Mouse (Mus musculus): Measurements from ENCODE around the gene Podnl1. TPM values are rescaled to one million over a fixed set of nuclear protein-coding genes. Genes with fewer than 3 reads are reported as not detected.
A peak's percentile ranks its signal among the peaks of the same experiment; 100 is the strongest.

Gene Podnl1
- total RNA-seq, 2 experiments from 2014 or later = not detected

DNA sequence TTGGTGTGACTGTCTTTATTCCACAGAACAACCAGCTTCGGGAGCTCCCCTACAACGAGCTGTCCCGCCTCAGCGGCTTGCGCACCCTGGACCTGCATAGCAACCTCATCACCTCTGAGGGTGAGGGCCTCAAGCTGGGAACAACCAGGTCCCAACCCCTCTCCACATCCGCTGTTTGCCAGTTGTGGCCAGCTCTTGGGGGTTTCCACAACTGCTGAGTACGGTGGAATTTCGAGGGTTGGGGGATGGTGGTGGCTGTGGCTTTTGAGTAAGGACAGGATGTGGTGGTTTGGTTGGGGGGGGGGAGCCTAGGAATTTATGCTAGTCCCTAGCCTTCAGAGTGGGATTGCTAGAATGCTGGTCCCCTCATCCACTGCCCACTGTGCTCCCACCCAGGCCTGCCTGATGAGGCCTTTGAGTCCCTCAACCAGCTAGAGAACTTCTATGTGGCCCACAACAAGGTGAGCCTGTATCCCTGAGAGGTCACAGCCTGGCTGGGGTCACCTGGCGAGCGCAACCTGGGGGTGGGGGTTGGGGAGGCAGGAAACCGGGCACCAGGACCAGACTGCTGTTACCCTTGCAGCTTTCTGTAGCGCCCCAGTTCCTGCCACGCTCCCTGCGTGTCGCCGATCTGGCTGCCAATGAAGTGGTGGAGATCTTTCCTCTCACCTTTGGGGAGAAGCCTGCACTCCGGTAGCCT is 1.6 kb downstream of the Podnl1 start:
- no peak for DNase-seq (ENCODE audit: low spot score)

DNA sequence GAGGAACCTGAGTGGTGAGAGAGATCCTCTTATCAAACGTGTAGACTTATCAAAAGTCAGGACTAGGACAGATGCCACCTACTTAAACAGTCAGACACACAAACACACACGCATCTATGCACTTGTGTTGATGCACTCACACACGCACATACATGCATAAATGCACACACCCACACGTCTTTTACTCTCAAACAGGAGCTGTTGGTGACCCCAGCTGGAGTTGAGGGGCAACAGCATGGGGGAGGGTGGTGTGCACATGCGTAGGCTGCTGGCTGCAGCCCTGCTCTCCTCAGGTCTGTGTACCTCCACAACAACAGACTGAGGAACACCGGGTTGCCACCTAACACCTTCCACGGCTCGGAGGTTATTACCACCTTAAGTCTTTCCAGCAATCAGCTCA is 2.5 kb downstream of the Podnl1 start:
- DNase-seq (ENCODE audit: low spot score) = no peak

DNA sequence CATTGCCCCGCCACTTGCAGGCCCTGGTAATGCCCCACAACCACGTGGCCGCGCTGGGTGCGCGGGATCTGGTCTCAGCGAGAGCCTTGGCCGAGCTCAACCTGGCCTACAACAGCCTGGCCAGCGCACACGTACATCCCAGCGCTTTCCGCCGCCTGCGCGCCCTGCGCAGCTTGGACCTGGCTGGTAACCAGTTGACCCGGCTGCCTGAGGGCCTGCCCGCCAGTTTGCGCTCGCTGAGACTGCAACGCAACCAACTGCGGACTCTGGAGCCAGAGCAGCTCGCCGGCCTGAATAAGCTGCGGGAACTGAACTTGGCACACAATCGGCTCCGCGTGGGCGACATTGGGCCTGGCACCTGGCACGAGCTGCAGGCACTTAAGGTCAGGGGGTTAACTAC is 5.0 kb downstream of the Podnl1 start:
- peak; percentile 10 for DNase-seq (ENCODE audit: low spot score)

DNA sequence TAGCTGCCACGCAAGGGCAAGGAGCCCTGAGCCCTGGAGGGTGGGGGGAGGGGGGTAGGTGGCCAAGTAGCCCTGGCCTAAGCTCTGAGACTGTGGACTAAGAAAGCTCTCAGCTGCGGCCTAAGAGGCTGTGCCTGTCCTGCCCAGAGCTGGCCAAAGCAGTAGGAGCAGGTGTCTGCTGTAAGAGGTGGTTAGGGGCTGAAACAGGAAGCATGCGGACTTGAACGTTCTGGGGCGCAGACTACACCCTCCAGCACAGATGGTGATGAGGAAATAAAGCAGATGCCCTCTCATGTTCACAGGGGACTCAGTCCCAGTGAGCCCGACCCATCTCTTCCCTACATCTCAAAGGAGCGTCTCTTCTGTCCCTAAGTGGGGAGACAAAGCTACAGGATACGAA is 6.4 kb downstream of the Podnl1 start:
- no peak for DNase-seq (ENCODE audit: low spot score)

DNA sequence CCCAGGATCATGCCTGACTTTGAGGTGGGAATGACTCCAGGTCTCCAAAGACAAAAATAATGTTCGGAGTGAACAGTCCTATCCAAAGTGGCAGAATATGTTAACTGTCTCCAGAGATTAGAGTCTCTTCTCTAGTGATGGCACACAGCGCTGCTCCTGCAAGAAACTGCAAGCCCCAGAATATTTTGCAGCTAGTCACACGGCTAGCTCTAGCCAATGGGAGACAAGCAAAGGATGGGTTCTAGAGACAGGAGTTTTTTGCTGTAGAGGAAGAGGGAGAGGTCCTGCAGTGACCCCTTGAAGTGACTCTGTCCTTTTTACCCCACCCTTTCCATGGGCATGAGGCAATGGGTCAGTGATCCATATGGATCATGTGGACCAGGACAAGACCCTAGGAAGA is 12.1 kb downstream of the Podnl1 start:
- no peak for DNase-seq (ENCODE audit: low spot score)

DNA sequence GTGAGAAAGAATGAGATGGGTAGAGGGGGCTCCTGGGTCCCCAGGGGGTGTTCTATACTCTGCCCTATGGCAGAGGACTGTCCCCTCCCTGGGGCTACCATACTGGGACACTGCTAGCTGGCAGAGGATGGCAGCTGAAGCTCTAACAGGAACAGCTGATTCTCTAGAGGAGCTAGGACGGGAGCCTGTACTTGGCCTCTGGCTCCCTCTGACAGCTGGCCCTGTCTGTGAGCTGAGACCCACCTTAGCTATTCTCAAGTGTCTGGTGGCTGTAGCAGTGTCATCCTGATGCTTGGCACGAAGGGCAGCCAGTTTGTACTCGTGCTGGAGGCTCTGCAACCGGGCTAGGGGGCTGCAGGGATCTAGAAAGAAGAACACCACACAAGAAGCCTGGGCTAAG is 15.0 kb downstream of the Podnl1 start:
- DNase-seq (ENCODE audit: low spot score) = no peak

DNA sequence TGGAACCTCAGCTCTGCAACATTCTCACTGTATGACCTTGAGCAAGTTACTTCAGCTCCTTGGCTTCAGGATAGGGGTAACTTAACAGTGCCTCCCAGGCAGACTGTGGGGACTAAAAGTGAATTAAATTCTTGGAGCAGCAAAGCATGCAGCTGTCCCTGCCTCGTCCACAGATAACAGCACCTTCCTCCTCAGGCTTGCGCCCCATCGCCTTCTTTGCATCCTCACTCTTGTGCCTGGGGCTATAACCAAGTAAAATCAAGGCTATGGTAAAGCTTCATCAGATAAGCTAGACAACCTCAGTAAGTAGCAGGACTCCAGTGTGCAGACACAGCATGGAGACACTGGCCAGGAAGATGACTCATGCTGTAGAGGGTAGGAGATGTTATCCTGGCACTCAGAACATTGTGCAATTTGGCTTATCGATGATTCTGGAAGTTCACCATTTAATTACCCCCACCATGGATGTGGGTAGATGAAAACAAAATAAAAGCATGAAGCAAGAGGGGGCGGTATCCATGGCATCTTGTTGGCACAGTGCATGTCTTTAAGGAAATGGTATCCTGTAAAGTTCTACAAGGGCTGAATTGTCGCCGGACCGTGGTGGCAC is 19.0 kb downstream of the Podnl1 start:
- no peak for DNase-seq (ENCODE audit: low spot score)

DNA sequence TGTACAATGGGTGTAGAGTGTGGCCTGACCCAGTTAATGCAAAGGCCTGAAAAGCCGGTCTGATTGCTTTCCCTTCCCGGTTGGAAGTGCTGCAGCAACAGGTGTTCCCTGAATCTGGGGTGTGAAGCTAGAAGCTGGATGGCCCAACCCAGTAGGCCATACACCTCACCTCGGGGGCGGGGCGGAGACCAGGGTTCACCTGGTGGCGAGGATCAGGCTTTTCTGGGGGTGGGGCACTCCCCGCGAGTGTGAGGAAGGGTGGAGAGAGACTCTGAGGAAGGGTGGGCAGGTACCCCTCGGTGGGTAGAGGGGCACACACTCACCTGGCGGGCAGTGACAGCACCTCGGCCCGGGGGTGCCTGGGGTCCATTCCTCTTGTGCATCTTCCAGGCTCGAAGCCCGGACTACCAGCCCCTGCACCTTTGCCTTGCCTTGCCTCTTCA is 21.6 kb downstream of the Podnl1 start:
- DNase-seq (ENCODE audit: low spot score) = peak; percentile 6

DNA sequence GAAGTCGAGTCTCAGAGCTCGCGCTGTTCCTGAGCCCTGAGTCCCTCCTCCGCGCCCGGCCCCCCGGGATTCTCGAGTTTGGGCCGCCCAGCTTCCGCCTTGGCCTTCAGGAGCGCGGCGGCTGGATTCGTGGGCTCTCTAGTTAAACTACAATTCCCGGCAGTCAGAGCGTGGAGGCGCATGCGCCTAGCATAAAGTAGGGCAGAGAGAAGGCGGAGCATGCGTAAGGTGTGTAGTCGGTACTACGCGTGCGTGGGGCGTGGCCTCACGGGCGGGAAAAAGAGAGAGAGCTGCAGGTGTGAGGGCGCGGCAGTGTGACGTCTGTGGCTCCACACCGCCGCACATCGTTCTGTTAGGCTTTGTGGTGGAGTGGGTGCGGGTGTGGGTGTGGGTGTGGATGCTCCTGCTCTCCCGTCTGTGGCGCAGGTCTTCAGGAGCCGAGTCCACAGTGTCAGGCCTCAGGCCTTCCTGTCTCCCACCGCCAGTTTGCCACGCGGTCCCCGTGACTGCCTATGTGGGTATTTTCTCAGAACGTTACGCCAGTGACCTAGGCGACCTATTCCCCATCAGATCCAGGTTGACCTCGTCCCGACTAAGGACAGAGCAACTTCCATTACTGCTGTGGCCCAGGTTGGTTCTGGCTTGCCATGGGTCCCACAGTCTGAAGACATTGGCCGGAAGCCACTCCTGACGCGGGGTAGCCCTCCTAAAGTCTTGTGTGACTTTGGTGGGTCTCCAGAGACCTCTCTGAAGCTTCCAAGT is 22.2 kb downstream of the Podnl1 start, which contains the start of the genes Cc2d1a and 4930432K21Rik:
Cc2d1a (minus strand) TSS at position 168 of the 762 bp plus-strand sequence.
4930432K21Rik (plus strand) TSS at position 257 of the 762 bp plus-strand sequence.
- DNase-seq (ENCODE audit: low spot score) = peak; percentile 95

DNA sequence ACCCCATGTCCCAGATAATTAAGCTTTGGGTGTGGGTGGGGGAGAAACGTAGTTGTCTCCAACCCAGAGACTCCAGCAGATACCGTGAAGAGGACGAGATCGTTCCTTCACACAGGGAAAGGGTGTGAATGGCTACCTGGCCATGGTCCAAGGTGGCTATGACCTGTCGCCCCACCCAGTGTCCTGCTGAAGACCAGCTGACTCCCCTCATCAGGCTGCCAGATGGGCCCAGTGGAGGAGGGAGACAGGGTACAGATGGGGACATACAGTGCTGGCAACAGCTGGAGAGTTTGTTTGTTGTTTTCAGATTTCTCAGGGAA is 22.7 kb downstream of the Podnl1 start:
- no peak for DNase-seq (ENCODE audit: low spot score)

DNA sequence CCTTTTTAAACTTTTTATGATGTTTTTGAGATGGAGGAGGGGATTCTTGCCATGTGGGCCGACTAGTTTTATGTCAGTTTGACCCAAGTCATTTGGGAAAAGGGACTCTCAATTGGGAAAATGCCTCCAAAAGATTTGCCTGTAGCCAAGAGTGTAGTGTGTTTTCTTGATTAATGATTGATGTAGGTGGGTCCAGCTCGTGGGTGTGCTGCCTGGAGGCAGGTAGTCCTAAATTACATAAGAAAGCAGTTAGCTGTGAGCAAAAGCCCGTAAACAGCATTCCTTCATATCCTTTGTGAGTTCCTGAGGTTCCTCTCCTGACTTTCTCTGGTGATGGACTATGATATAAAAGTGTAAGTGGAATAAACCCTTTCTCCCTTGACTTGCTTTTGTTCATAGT is 23.4 kb downstream of the Podnl1 start:
- no peak for DNase-seq (ENCODE audit: low spot score)

DNA sequence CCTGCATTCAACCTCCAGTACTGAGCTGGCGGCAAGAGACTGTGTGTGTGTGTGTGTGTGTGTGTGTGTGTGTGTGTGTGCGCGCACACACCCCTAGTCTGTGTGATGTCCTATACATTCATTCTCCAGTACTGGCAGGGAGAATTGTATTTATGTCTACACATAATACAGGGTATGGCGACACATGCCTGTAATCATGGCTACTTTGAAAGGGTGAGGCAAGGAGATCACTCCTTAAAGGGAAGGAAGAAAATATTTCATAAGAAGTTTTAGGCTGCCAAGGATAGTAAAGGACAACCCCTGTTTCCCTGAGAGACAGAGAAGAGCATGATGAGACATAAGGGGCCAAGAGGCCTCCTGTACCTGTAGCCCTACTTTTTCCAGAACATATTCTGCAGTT is 31.8 kb downstream of the Podnl1 start:
- no peak for DNase-seq (ENCODE audit: low spot score)

DNA sequence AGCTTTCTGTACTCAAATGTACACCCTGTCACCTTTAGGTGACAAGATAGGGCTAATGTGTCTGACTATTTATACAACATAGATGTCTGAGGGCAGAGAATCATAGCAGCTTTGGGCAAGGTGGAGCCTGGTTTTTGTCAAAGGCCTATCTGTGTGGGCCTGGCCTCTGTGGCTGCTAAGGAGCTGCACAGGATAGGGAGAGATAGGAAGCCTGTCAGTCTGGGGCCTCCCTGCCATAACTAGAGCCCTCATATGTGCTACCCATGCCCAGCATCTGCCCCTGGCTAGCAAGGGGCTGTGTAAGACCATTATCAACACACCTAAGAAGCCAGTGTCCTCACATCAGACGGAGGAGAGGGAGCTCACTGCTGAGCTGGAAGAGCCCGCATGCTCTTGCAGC is 41.9 kb downstream of the Podnl1 start:
- no peak for DNase-seq (ENCODE audit: low spot score)

DNA sequence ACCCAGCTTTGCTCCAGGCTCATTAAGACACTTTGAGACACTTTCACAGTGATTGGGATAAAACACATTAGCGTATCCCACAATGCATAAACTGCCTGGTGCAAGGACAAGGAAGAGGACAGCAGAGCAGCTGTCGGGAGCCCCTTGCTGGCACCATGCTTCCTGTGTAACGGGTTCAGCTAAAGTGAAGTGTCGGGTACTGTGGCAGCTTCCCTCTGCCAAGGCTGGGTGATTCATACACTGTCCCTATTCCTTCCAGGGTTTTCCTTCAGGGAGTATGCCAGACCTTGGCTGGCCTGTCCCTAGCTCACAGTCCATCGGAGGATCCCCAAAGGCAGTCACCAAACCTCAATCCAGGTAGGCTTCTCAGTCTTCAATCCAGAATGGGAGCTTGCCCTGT is 44.3 kb downstream of the Podnl1 start:
- no peak for DNase-seq (ENCODE audit: low spot score)

DNA sequence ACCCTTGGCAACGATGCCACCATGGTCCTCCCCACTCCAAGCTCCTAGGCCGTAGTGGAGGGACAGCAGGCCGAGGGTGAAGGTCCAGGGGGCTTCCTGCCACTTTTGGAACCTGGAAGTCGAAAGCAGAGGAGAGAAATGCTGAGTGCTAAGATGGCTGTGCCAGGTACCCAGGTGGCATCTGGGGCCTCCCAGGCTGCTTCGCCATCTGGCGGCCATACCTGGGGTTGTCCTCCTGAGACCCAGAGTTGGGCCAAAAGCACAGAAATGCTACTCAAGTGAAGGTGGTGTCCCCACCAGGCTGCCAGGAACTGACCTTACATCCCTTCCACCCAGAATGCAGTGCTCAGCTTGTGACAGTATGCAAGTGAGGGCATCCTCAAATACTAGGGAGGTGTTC is 48.1 kb downstream of the Podnl1 start:
- no peak for DNase-seq (ENCODE audit: low spot score)

DNA sequence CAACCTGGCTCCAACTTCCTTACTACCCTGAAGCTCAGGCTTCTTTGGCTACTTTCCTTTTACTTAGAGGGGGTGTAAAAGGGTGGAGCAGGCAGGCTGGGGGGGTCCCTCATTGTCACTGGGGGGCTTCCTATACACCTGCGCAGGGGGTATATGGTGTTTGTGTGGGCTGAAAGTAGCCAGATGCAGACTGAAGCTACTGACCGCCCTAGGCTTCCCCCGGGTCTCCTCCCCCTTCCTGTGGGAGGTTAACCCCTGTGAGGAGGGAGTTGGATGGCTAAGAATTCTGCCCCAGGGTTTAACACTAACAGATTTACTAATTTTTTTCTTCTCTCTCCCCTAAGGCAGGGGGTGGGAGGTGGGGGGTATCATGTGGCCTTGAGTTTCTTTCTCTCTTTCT is 50.8 kb downstream of the Podnl1 start:
- DNase-seq (ENCODE audit: low spot score) = no peak

DNA sequence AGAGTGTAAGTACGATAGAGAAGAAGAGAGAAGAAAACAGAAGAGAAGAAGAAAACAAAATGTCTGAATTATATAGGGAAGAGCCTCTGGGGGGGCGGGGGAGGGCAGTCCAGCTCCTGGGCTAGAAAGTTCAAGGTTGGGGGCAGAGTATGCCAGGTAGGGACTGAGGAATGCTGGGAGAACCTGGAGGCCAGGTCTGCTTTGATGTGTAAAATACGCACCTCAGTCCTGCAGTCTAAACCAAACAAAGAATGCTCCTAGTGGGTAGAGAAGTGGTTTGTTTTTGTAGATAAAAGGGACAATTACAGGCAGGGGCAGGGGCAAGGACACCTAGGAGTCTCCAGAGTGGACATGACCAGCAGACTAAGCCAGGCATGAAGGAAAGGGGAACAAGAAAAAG is 51.6 kb downstream of the Podnl1 start:
- no peak for DNase-seq (ENCODE audit: low spot score)

DNA sequence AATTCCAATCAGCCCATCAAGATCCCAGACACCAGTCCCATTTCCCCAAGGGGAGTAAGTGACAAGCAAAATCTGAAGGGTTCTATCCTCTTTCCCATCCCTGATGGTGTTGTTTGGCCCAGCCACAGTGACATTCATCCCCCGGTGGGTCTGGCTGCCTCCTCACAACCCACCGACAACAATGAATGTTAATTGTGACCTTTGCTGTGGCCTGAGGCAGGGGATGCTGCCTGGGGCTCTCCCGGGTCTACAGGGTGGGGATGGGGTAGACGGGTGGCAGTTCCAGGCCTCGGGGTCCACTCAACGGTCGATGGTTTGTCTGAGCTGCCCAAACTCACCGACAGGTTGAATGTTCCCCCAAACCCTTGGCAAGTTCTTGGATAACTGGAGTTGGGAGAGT is 52.8 kb downstream of the Podnl1 start:
- DNase-seq (ENCODE audit: low spot score) = no peak

DNA sequence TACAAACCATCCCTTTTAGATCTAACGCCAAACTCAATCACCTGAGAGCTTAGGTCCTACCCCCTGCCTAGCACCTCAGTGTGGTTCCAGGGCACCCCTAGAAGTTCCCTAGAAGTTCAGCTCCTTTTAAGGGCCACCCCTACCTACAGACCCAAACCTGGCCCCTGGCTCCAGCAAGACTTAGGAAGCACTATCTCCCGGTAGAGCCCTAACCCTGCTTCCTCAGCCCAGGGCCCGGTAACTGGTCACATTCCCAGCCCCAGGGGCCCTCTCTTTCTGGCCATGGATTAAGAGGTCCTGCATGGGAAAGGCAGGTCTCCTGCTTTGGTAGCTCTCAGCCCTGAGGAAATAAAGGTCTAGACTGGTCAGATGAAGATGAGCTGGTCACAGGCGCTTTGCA is 54.2 kb downstream of the Podnl1 start:
- DNase-seq (ENCODE audit: low spot score) = no peak

DNA sequence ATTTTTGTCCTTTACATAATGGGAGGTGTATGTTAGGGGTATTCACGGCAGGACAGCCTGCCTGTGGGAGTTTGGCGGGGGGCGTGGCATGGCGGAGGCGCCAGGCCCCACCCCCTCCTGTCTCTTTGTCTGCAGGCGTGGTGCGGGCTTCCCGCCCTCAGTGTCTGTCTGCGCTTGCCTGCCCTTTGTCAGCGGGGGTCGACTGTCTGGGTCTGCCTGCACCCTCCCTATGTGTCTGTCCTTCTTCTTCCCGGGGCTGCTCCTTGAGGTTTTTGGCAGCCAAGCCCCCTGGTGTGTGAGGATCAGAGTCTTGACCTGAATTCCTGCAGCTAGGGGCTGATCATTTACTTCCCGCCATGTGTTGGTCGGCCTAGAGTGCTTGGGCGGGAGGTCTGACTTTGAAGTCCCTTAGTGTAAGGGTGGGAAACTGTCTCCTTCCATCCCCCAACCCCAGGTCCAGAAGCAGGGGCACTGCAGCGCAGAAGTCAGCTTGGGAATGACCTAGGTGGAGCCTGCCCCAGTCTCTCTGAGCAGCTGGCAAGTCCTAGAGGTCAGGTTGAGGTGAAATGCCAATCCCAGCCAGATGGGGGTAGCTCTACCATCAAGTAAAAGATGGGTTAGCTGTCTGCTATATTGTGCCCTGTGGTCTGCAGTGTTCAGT is 54.9 kb downstream of the Podnl1 start:
- DNase-seq (ENCODE audit: low spot score) = no peak
